Mouse (Mus musculus): ENCODE measurements around the gene Dip2a. TPM values are rescaled to one million over a fixed set of nuclear protein-coding genes. Genes with fewer than 3 reads are reported as not detected.
A peak's percentile ranks its signal among the peaks of the same experiment; 100 is the strongest.

Gene Dip2a
- polyA plus RNA-seq, 1 experiment from 2014 or later = 12.2 TPM

DNA sequence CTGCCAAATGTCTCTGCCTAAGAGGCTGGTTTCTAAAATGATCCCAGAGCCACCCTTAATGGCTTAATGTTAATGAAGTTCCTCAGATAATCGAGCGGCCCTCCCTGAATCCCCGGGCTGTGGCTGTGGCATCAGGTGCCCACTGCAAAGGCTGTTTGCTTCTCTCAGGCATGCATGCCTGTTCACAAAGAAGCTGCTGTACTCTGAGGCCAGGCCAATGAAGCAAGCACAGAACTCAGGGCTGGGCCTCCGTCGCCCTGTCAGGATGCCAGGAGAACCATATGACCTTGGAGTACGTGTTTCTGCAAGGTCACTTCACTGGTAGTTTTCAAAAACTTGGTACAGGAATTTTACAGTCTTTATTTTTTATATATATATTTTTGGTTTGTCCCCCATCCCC is 89.5 kb downstream of the Dip2a start:
- ATAC-seq (ENCODE audit: low FRiP score, low TSS enrichment) = no peak
- Histone ChIP-seq H3K36me3 (ENCODE audit: insufficient read depth, low read length) (no peaks in the 10 kb centered on the region), H3K27me3 (ENCODE audit: insufficient read depth, low read length) (no peaks in the 10 kb centered on the region), H3K4me2 (replicated peaks; ENCODE audit: low read depth, low read length) (no peak overlapping the region), H3K27ac (ENCODE audit: low read length) (no peak overlapping the region), H3K9me3 (ENCODE audit: low read length) (no peaks in the 10 kb centered on the region), H3K4me1 (ENCODE audit: insufficient read depth, low read length) (peaks cover 9% of the 10 kb centered on the region; the same call in 1 of the 2 replicates), H3K9ac (replicated peaks; ENCODE audit: low read length) (no peak overlapping the region), H3K4me3 (ENCODE audit: low read length) (no peak overlapping the region)
- 77% methylated on average over 6 of the region's 6 CpGs for whole genome bisulfite sequencing

DNA sequence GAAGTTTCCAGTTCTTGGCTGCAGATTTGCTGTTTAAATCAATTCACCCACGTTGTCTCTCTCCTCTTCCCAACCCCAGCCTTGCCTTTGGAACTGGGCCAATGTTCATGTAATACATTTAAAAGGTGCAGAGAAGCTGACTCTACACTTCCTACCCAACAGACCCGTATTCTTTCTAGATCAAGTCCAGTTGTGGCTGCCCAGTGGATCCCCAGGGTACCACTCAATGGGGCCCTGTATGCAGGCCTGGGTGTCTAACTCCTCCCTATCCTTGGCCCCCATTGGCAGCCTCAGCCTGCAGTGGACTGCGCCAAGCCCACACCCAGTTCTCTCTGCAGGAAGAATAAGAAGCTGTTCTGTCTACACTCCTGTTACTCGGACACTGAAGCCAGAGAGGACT is 91.6 kb downstream of the Dip2a start, which contains the start of gene S100b:
Gene S100b (plus strand): TSS at position 318 of the 400 bp plus-strand sequence.
- Histone ChIP-seq H3K4me2 (replicated peaks; ENCODE audit: low read depth, low read length) (no peak within 1 kb of the TSS), H3K4me1 (ENCODE audit: insufficient read depth, low read length) (peaks cover 3% of the 10 kb centered on the region; the same call in 1 of the 2 replicates), H3K9ac (replicated peaks; ENCODE audit: low read length) (no peak within 1 kb of the TSS; the same call in 1 of the 2 replicates), H3K27me3 (ENCODE audit: insufficient read depth, low read length) (no peaks in the 10 kb centered on the region), H3K4me3 (ENCODE audit: low read length) (no peak within 1 kb of the TSS), H3K36me3 (ENCODE audit: insufficient read depth, low read length) (no peaks in the 10 kb centered on the region), H3K9me3 (ENCODE audit: low read length) (no peaks in the 10 kb centered on the region), H3K27ac (ENCODE audit: low read length) (no peak within 1 kb of the TSS)
- ATAC-seq (ENCODE audit: low FRiP score, low TSS enrichment) = no peak
- WGBS = 58% methylated on average over 4 of the region's 4 CpGs

DNA sequence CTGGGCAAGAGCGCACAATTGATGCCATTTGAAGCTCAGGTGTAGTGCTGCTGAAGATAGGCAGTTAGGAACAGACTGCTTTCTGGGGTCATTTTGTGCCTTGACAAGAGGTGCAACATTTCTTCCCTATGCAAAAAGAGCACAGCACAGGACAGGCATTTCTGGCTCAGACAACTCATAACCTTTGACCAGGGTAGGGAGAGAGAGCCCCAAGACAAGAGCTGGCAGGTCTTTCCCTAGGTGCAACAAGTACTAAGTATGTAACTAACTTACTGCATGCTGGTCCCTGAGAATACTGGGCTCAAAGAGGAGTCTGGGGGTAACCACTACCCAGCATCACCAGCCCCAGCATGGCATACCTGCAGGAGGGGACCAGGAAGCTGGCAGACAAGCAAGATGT is 92.0 kb downstream of the Dip2a start:
- ATAC-seq (ENCODE audit: low FRiP score, low TSS enrichment) = no peak
- H3K27ac ChIP-seq (ENCODE audit: low read length) = no peak overlapping the region
- no peak overlapping the region for H3K4me2 ChIP-seq (replicated peaks; ENCODE audit: low read depth, low read length)
- 92% methylated on average over 1 of the region's 1 CpGs for WGBS
- no peak overlapping the region for H3K4me3 ChIP-seq (ENCODE audit: low read length)
- H3K27me3 ChIP-seq (ENCODE audit: insufficient read depth, low read length) = no peaks in the 10 kb centered on the region
- H3K36me3 ChIP-seq (ENCODE audit: insufficient read depth, low read length) = no peaks in the 10 kb centered on the region
- H3K9me3 ChIP-seq (ENCODE audit: low read length) = no peaks in the 10 kb centered on the region
- H3K4me1 ChIP-seq (ENCODE audit: insufficient read depth, low read length) = peaks cover 3% of the 10 kb centered on the region; the same call in 1 of the 2 replicates
- no peak overlapping the region; the same call in 1 of the 2 replicates for H3K9ac ChIP-seq (replicated peaks; ENCODE audit: low read length)

DNA sequence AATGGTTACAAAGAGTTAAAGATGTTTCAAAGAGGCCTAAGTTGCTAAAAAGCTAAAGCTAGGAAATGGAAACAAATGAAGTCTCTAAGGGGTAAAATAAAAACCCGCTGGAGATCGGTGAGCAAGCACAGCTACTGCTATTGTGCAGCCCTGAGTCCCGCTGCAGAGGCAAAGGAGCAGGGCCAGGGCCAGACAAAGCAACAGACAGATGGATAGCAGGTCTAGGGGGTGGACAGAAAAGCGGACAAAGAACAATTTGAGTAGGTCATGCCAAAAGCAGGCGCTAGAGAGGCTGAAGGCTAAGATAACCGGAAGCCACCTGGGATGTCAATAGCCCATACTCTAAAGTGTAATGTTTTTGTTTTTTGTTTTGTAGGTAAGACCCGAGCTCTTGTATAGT is 94.2 kb downstream of the Dip2a start:
- 84% methylated on average over 7 of the region's 7 CpGs for WGBS
- Histone ChIP-seq H3K4me1 (ENCODE audit: insufficient read depth, low read length) (peaks cover 3% of the 10 kb centered on the region; the same call in 1 of the 2 replicates), H3K36me3 (ENCODE audit: insufficient read depth, low read length) (no peaks in the 10 kb centered on the region), H3K4me2 (replicated peaks; ENCODE audit: low read depth, low read length) (no peak overlapping the region), H3K9ac (replicated peaks; ENCODE audit: low read length) (no peak overlapping the region), H3K4me3 (ENCODE audit: low read length) (no peak overlapping the region), H3K9me3 (ENCODE audit: low read length) (no peaks in the 10 kb centered on the region), H3K27ac (ENCODE audit: low read length) (no peak overlapping the region), H3K27me3 (ENCODE audit: insufficient read depth, low read length) (no peaks in the 10 kb centered on the region)
- ATAC-seq (ENCODE audit: low FRiP score, low TSS enrichment) = no peak

DNA sequence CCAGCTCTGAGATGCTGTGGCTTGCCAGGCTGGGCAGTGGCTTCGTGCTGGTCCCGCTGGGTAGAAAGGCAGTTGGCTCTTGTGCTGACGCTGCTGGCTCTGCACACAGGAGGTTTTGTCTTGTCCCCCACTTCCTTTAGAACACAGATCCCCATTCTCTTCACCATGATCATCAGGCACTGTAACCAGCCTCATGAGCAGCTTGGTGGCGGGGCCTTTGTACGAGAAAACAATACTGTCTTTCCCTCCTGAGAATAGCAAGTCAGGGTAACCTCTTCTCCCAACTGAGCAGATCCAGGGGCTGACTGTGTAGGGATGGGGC is 96.5 kb downstream of the Dip2a start:
- Histone ChIP-seq H3K9ac (replicated peaks; ENCODE audit: low read length) (no peak overlapping the region), H3K36me3 (ENCODE audit: insufficient read depth, low read length) (no peaks in the 10 kb centered on the region), H3K9me3 (ENCODE audit: low read length) (no peaks in the 10 kb centered on the region), H3K27ac (ENCODE audit: low read length) (no peak overlapping the region), H3K4me1 (ENCODE audit: insufficient read depth, low read length) (peaks cover 2% of the 10 kb centered on the region; the same call in 1 of the 2 replicates), H3K4me2 (replicated peaks; ENCODE audit: low read depth, low read length) (no peak overlapping the region), H3K4me3 (ENCODE audit: low read length) (no peak overlapping the region), H3K27me3 (ENCODE audit: insufficient read depth, low read length) (no peaks in the 10 kb centered on the region)
- ATAC-seq (ENCODE audit: low FRiP score, low TSS enrichment) = no peak
- WGBS = 82% methylated on average over 5 of the region's 5 CpGs

DNA sequence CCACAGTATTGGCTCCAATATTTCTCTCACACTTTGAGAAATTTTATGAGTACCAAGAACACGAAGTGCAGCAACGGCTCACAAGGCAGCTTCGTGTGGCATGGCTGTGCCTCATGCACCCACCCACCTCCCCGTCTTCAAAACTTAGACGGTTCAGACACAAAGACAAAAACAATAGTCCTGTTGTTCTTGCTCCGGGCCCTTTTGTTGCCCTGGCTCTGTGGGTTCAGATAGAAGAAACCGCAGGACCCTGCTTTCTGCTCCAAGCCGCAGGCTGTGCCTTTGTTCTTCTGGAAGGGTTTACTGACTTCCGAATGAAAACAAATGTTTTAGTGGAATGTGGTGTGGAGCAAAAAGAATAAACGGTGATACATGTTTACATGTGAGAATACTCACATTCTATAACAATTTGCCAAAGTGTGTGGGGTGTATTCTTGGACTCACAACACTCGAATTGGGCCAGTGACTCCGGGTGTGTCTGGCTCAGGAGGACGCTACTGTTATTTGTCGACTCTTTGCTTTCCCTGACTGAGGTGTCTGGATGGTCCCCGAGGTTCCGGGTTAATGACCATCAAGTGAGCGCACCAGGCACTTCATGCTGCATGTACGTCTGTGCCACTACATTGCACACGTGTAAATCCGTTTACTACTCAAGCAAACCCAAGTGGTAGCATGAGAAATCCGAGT is 97.0 kb downstream of the Dip2a start:
- H3K27me3 ChIP-seq (ENCODE audit: insufficient read depth, low read length) = no peaks in the 10 kb centered on the region
- no peaks in the 10 kb centered on the region for H3K9me3 ChIP-seq (ENCODE audit: low read length)
- no peak overlapping the region for H3K27ac ChIP-seq (ENCODE audit: low read length)
- no peaks in the 10 kb centered on the region for H3K36me3 ChIP-seq (ENCODE audit: insufficient read depth, low read length)
- H3K4me3 ChIP-seq (ENCODE audit: low read length) = no peak overlapping the region
- H3K9ac ChIP-seq (replicated peaks; ENCODE audit: low read length) = no peak overlapping the region
- no peak overlapping the region for H3K4me2 ChIP-seq (replicated peaks; ENCODE audit: low read depth, low read length)
- 64% methylated on average over 21 of the region's 21 CpGs for WGBS
- no peak for ATAC-seq (ENCODE audit: low FRiP score, low TSS enrichment)
- no peaks in the 10 kb centered on the region for H3K4me1 ChIP-seq (ENCODE audit: insufficient read depth, low read length)

DNA sequence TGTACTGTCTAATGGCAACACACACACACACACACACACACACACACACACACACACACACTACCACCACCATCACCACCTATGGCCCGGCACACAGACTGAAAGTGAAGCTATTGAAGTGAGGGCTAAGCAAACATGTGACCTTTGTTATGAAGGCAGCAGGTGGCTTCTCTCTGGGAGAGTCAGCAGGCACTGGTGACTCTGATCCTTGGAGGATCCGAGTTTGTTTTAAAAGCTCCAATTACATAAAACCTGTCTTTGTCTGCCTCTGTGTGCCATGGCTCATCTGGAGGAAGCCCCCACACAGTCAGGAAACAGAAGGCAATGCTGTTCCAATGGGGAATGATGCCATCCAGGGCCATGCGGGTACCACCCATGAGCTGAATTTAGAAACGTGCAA is 98.5 kb downstream of the Dip2a start:
- Histone ChIP-seq H3K4me3 (ENCODE audit: low read length) (no peak overlapping the region), H3K36me3 (ENCODE audit: insufficient read depth, low read length) (no peaks in the 10 kb centered on the region), H3K9ac (replicated peaks; ENCODE audit: low read length) (no peak overlapping the region), H3K9me3 (ENCODE audit: low read length) (no peaks in the 10 kb centered on the region), H3K27ac (ENCODE audit: low read length) (no peak overlapping the region), H3K4me1 (ENCODE audit: insufficient read depth, low read length) (no peaks in the 10 kb centered on the region), H3K4me2 (replicated peaks; ENCODE audit: low read depth, low read length) (no peak overlapping the region), H3K27me3 (ENCODE audit: insufficient read depth, low read length) (no peaks in the 10 kb centered on the region)
- WGBS = 40% methylated on average over 4 of the region's 4 CpGs
- ATAC-seq (ENCODE audit: low FRiP score, low TSS enrichment) = 0 out of 2 replicates have a peak, but pooled peaks have one; percentile 27

DNA sequence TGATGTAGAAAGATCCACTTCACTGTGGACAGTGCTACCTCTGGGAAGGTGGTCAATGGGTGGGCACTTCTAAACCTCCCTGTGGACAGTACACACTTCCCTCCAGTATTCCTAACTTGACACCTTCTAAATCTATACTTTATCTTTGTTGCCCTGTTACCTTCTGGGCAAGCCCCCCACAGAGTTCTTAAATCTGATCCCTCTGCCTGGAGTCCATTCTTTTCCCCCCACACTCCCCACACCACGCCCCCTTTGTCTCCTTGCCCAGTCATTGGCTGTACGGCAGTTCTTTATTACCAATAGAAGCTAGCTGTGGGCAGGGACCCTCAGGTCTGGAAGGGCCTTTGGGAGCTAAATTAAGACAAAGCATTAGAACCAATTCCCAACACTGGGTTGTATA is 100.0 kb downstream of the Dip2a start:
- Histone ChIP-seq H3K36me3 (ENCODE audit: insufficient read depth, low read length) (no peaks in the 10 kb centered on the region), H3K4me3 (ENCODE audit: low read length) (no peak overlapping the region), H3K27ac (ENCODE audit: low read length) (no peak overlapping the region), H3K9ac (replicated peaks; ENCODE audit: low read length) (no peak overlapping the region), H3K9me3 (ENCODE audit: low read length) (no peaks in the 10 kb centered on the region), H3K27me3 (ENCODE audit: insufficient read depth, low read length) (no peaks in the 10 kb centered on the region), H3K4me2 (replicated peaks; ENCODE audit: low read depth, low read length) (no peak overlapping the region), H3K4me1 (ENCODE audit: insufficient read depth, low read length) (no peaks in the 10 kb centered on the region)
- WGBS = 80% methylated on average over 2 of the region's 2 CpGs
- ATAC-seq (ENCODE audit: low FRiP score, low TSS enrichment) = no peak

DNA sequence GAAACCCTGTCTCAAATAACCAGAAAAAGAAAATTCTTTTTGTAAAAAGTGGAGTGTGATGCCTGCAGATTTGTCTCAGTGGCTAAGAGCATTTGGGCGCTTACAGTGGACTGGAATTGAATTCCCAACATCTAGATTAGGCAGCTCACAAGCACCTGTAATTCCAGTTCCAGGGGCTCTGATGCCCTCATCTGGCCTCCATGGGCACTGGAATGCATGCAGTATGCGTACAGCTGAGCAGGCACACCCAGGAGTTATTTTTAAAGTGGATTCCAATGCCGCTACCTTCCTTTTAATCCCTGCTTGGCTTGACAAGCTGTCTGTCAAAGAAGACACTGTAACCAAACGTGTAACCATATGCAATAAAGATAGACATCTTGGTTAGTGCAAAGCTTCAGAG is 105.7 kb downstream of the Dip2a start:
- H3K9me3 ChIP-seq (ENCODE audit: low read length) = no peaks in the 10 kb centered on the region
- H3K4me1 ChIP-seq (ENCODE audit: insufficient read depth, low read length) = peaks cover 11% of the 10 kb centered on the region; the same call in 1 of the 2 replicates
- no peaks in the 10 kb centered on the region for H3K27me3 ChIP-seq (ENCODE audit: insufficient read depth, low read length)
- no peaks in the 10 kb centered on the region for H3K36me3 ChIP-seq (ENCODE audit: insufficient read depth, low read length)
- no peak overlapping the region for H3K27ac ChIP-seq (ENCODE audit: low read length)
- H3K4me3 ChIP-seq (ENCODE audit: low read length) = no peak overlapping the region
- ATAC-seq (ENCODE audit: low FRiP score, low TSS enrichment) = no peak
- H3K4me2 ChIP-seq (replicated peaks; ENCODE audit: low read depth, low read length) = no peak overlapping the region
- no peak overlapping the region for H3K9ac ChIP-seq (replicated peaks; ENCODE audit: low read length)
- 70% methylated on average over 4 of the region's 4 CpGs for WGBS

DNA sequence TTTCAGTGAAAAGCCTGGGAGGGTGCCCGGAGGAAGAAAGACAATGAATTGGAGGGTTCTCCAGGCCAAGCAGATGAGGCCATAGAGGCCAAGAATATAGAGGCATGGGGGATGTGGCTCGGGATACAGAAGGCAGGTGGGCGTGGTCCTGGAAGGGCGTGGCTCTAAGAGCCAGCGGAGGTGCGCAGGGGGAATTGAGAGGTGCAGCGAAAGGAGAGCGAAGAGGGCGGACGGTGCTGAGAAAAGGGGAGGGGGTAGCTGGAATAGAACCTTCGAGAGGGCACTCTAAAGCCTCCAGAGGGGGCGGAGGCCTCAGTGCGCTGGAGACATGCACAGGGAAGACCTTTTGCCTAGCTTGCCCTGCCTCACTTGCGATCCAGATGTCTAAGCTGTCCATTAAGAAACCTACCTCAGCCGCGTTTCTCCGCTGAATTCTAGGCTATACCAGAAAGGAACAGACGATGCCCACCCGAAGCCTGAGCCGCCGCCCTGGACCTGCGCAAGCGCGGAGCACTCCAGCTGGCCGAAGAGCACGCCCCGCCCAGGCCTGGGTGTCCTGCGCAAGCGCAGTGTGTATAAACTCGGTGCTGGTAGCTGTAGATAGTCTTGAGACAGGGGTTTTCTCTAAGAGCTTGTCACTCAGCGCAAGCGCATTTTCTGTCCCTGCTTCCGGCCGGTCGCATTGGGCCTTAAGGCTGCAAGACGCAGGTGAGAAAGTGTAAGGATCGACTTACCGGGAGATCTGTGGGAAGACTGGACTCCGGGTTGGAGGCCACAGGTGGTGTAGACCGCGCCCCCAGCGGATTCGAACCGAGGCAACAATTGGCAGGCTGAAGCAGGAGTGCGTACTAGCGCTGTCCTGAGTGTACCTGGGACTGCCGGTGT is 107.5 kb downstream of the Dip2a start, which contains the start of gene Prmt2:
Gene Prmt2 (minus strand): TSS at position 525 of the 885 bp plus-strand sequence.
- Histone ChIP-seq H3K27ac (ENCODE audit: low read length) (peak within 1 kb of the TSS; percentile 87), H3K36me3 (ENCODE audit: insufficient read depth, low read length) (no peaks in the 10 kb centered on the region), H3K9ac (replicated peaks; ENCODE audit: low read length) (peak within 1 kb of the TSS; percentile 74), H3K4me3 (ENCODE audit: low read length) (peak within 1 kb of the TSS; percentile 72), H3K4me1 (ENCODE audit: insufficient read depth, low read length) (peaks cover 11% of the 10 kb centered on the region; the same call in 1 of the 2 replicates), H3K9me3 (ENCODE audit: low read length) (no peaks in the 10 kb centered on the region), H3K27me3 (ENCODE audit: insufficient read depth, low read length) (no peaks in the 10 kb centered on the region), H3K4me2 (replicated peaks; ENCODE audit: low read depth, low read length) (peak within 1 kb of the TSS; percentile 68)
- under 1% methylated on average over 47 of the region's 47 CpGs for WGBS
- ATAC-seq (ENCODE audit: low FRiP score, low TSS enrichment) = peak; percentile 98
